21 mouse cellular contexts compared by ENCODE assay signal in genomic region chr9:107572327-107572662, GRCm38 (mm10). TPM values are rescaled to one million over a fixed set of nuclear protein-coding genes. Genes with fewer than 3 reads are reported as not detected.
DNase-seq lines count a peak whose midpoint lies in the region; ATAC-seq lines count a peak whose summit lies in the region.
"Had no signal": no experiment of that assay in that cellular context is flagged by ENCODE, and none has a peak within 500 bp of the region (broad histone marks: within the 10 kb centered on the region; RNA-seq: fewer than 3 reads in every experiment).

No protein-coding gene starts in this region.

- H3K27ac ChIP-seq in heart, embryonic 13.5 days (replicated peaks) = no peak overlapping the region
- H3K27ac ChIP-seq in heart, embryonic 12.5 days (ENCODE audit: poor library complexity, severe bottlenecking) = no peak overlapping the region
- no peak overlapping the region for H3K27ac ChIP-seq in midbrain, embryonic 10.5 days (replicated peaks)
- no peak overlapping the region for H3K27ac ChIP-seq in midbrain, embryonic 15.5 days
- H3K27ac ChIP-seq in limb, embryonic 10.5 days = no peak overlapping the region
- H3K27ac ChIP-seq in liver, embryonic 15.5 days (replicated peaks) = peak overlapping the region; percentile 96
- H3K27ac ChIP-seq: forebrain, embryonic 12.5 days; left cerebral cortex, adult 2 months; lung, embryonic 15.5 days; macrophage had no signal

- 93% methylated on average over 2 of the region's 2 CpGs for WGBS in heart, embryonic 13.5 days
- WGBS in heart, embryonic 12.5 days = 98% methylated on average over 2 of the region's 2 CpGs
- 95% methylated on average over 2 of the region's 2 CpGs for WGBS in midbrain, embryonic 10.5 days
- WGBS in midbrain, embryonic 15.5 days = 100% methylated on average over 2 of the region's 2 CpGs
- WGBS in limb, embryonic 10.5 days = 100% methylated on average over 2 of the region's 2 CpGs
- WGBS in liver, embryonic 15.5 days (ENCODE audit: insufficient replicate concordance) = 83% methylated on average over 2 of the region's 2 CpGs

- ATAC-seq in heart, embryonic 13.5 days (ENCODE audit: extremely low read depth, insufficient number of reproducible peaks, low FRiP score, low TSS enrichment) = no peak
- ATAC-seq in heart, embryonic 12.5 days (ENCODE audit: insufficient number of reproducible peaks, low FRiP score) = no peak
- ATAC-seq in midbrain, embryonic 15.5 days (replicated peaks) = no peak
- no peak for ATAC-seq in liver, embryonic 15.5 days (ENCODE audit: insufficient read depth)
- ATAC-seq in cerebellum, adult (ENCODE audit: insufficient number of reproducible peaks, low FRiP score, low TSS enrichment) = no peak
- ATAC-seq: inflammation-experienced regulatory T-cells, adult 6 months had no signal

- peak overlapping the region; percentile 26; the same call in 1 of the 2 replicates for H3K9ac ChIP-seq in heart, embryonic 13.5 days
- no peak overlapping the region for H3K9ac ChIP-seq in heart, embryonic 12.5 days
- no peak overlapping the region for H3K9ac ChIP-seq in midbrain, embryonic 15.5 days
- peak overlapping the region; percentile 81; the same call in 1 of the 2 replicates for H3K9ac ChIP-seq in liver, embryonic 15.5 days
- H3K9ac ChIP-seq: forebrain, embryonic 12.5 days; lung, embryonic 15.5 days; stomach, embryonic 15.5 days had no signal

- no peak overlapping the region for H3K4me3 ChIP-seq in heart, embryonic 13.5 days
- H3K4me3 ChIP-seq in heart, embryonic 12.5 days = no peak overlapping the region
- peak overlapping the region; percentile 11 for H3K4me3 ChIP-seq in midbrain, embryonic 10.5 days
- H3K4me3 ChIP-seq in midbrain, embryonic 15.5 days = no peak overlapping the region
- 0 out of 2 replicates have a peak overlapping the region, but pooled peaks have one; percentile 83 for H3K4me3 ChIP-seq in limb, embryonic 10.5 days
- peak overlapping the region; percentile 80; the same call in 1 of the 2 replicates for H3K4me3 ChIP-seq in liver, embryonic 15.5 days (replicated peaks)
- H3K4me3 ChIP-seq: forebrain, embryonic 12.5 days; left cerebral cortex, adult 2 months; lung, embryonic 15.5 days had no signal

- peaks cover 56% of the 10 kb centered on the region for H3K4me1 ChIP-seq in heart, embryonic 13.5 days
- H3K4me1 ChIP-seq in heart, embryonic 12.5 days (replicated peaks) = peaks cover 48% of the 10 kb centered on the region
- H3K4me1 ChIP-seq in midbrain, embryonic 10.5 days = peaks cover 59% of the 10 kb centered on the region
- H3K4me1 ChIP-seq in midbrain, embryonic 15.5 days = peaks cover 43% of the 10 kb centered on the region
- H3K4me1 ChIP-seq in limb, embryonic 10.5 days = peaks cover 58% of the 10 kb centered on the region
- peaks cover 86% of the 10 kb centered on the region for H3K4me1 ChIP-seq in liver, embryonic 15.5 days (replicated peaks)

- no peak overlapping the region for H3K4me2 ChIP-seq in heart, embryonic 13.5 days
- H3K4me2 ChIP-seq in heart, embryonic 12.5 days = no peak overlapping the region
- H3K4me2 ChIP-seq in midbrain, embryonic 15.5 days = no peak overlapping the region
- H3K4me2 ChIP-seq in liver, embryonic 15.5 days = peak overlapping the region; percentile 89
- H3K4me2 ChIP-seq: lung, embryonic 15.5 days; midbrain, embryonic 11.5 days had no signal

- H3K27me3 ChIP-seq in heart, embryonic 13.5 days (replicated peaks) = no peaks in the 10 kb centered on the region
- H3K27me3 ChIP-seq in heart, embryonic 12.5 days (replicated peaks) = no peaks in the 10 kb centered on the region
- no peaks in the 10 kb centered on the region for H3K27me3 ChIP-seq in midbrain, embryonic 10.5 days (ENCODE audit: low read depth, poor library complexity, severe bottlenecking)
- H3K27me3 ChIP-seq in midbrain, embryonic 15.5 days (replicated peaks) = no peaks in the 10 kb centered on the region
- no peaks in the 10 kb centered on the region for H3K27me3 ChIP-seq in limb, embryonic 10.5 days (ENCODE audit: low read depth, poor library complexity, severe bottlenecking)
- no peaks in the 10 kb centered on the region for H3K27me3 ChIP-seq in liver, embryonic 15.5 days
- H3K27me3 ChIP-seq: forebrain, embryonic 12.5 days; lung, embryonic 15.5 days; stomach, embryonic 15.5 days had no signal

- DNase-seq in midbrain, embryonic 10.5 days (ENCODE audit: low spot score) = no peak
- DNase-seq in limb, embryonic 10.5 days (ENCODE audit: low spot score) = no peak
- no peak for DNase-seq in adrenal gland, adult 18-20 months (ENCODE audit: low spot score in 2 of 2)
- DNase-seq: adrenal gland, adult 2 months; cerebellum, adult 8-10 months; gastrocnemius, postnatal 36 days; right cerebral cortex, postnatal 25 days; thymus, adult 18-20 months; thymus, postnatal 4 days had no signal

- no peaks in the 10 kb centered on the region for H3K9me3 ChIP-seq in heart, embryonic 13.5 days
- no peaks in the 10 kb centered on the region for H3K9me3 ChIP-seq in heart, embryonic 12.5 days (replicated peaks)
- 0 out of 2 replicates have a peak, but pooled peaks cover 6% of the 10 kb centered on the region for H3K9me3 ChIP-seq in midbrain, embryonic 10.5 days (replicated peaks)
- H3K9me3 ChIP-seq in midbrain, embryonic 15.5 days = no peaks in the 10 kb centered on the region
- H3K9me3 ChIP-seq in limb, embryonic 10.5 days (replicated peaks) = no peaks in the 10 kb centered on the region
- H3K9me3 ChIP-seq in liver, embryonic 15.5 days (replicated peaks) = no peaks in the 10 kb centered on the region
- H3K9me3 ChIP-seq: forebrain, embryonic 12.5 days; lung, embryonic 15.5 days; stomach, embryonic 15.5 days had no signal

- H3K36me3 ChIP-seq in heart, embryonic 13.5 days = peaks cover 47% of the 10 kb centered on the region
- H3K36me3 ChIP-seq in heart, embryonic 12.5 days = peaks cover 46% of the 10 kb centered on the region
- peaks cover 51% of the 10 kb centered on the region for H3K36me3 ChIP-seq in midbrain, embryonic 10.5 days
- peaks cover 25% of the 10 kb centered on the region for H3K36me3 ChIP-seq in midbrain, embryonic 15.5 days (replicated peaks)
- H3K36me3 ChIP-seq in limb, embryonic 10.5 days = peaks cover 56% of the 10 kb centered on the region
- H3K36me3 ChIP-seq in liver, embryonic 15.5 days (replicated peaks) = peaks cover 33% of the 10 kb centered on the region

RNA-seq across cellular contexts. Expression of gene Hyal1, which starts 4.4 kb away (rescaled TPM):
- polyA plus RNA-seq in heart, embryonic 13.5 days (2015; fragmentation: Nextera tagmentation; extraction: Ambion mirVana) = 6.3 and 7.5 TPM in 2 replicates
- polyA plus RNA-seq in heart, embryonic 12.5 days (2016; fragmentation: Nextera tagmentation; extraction: Ambion mirVana) = 5.5 and 5.7 TPM in 2 replicates
- polyA plus RNA-seq in midbrain, embryonic 10.5 days (2016; fragmentation: Nextera tagmentation; extraction: Ambion mirVana) = 6.8 and 9.3 TPM in 2 replicates
- polyA plus RNA-seq in midbrain, embryonic 15.5 days (2015; fragmentation: Nextera tagmentation; extraction: Ambion mirVana) = 7.9 and 9.5 TPM in 2 replicates
- polyA plus RNA-seq in limb, embryonic 10.5 days (2016; fragmentation: Nextera tagmentation; extraction: Ambion mirVana) = 7.9 and 10.2 TPM in 2 replicates
- 3.2 and 4.2 TPM in 2 replicates for polyA plus RNA-seq in liver, embryonic 15.5 days (2015; fragmentation: Nextera tagmentation; extraction: Ambion mirVana)
- 10 to 100 TPM in 1 of 2 experiments, 1 to 10 TPM in 1; 9.2 to 15.7 TPM for total RNA-seq in adrenal gland, adult 18-20 months (2021)

RNA-seq across cellular contexts. Expression of gene Hyal2, which starts 4.5 kb away (rescaled TPM):
- 94.0 and 104 TPM in 2 replicates for polyA plus RNA-seq in heart, embryonic 13.5 days (2015; fragmentation: Nextera tagmentation; extraction: Ambion mirVana)
- polyA plus RNA-seq in heart, embryonic 12.5 days (2016; fragmentation: Nextera tagmentation; extraction: Ambion mirVana) = 103 and 106 TPM in 2 replicates
- 143 and 150 TPM in 2 replicates for polyA plus RNA-seq in midbrain, embryonic 10.5 days (2016; fragmentation: Nextera tagmentation; extraction: Ambion mirVana)
- 82.9 and 88.7 TPM in 2 replicates for polyA plus RNA-seq in midbrain, embryonic 15.5 days (2015; fragmentation: Nextera tagmentation; extraction: Ambion mirVana)
- polyA plus RNA-seq in limb, embryonic 10.5 days (2016; fragmentation: Nextera tagmentation; extraction: Ambion mirVana) = 160 and 168 TPM in 2 replicates
- 48.8 and 56.3 TPM in 2 replicates for polyA plus RNA-seq in liver, embryonic 15.5 days (2015; fragmentation: Nextera tagmentation; extraction: Ambion mirVana)
- 10 to 100 TPM; 34.1 to 45.3 TPM for total RNA-seq in adrenal gland, adult 18-20 months (2021)

RNA-seq across cellular contexts. Expression of gene Naa80, which starts 6.4 kb away (rescaled TPM):
- 13.9 and 14.6 TPM in 2 replicates for polyA plus RNA-seq in heart, embryonic 13.5 days (2015; fragmentation: Nextera tagmentation; extraction: Ambion mirVana)
- polyA plus RNA-seq in heart, embryonic 12.5 days (2016; fragmentation: Nextera tagmentation; extraction: Ambion mirVana) = 10.2 and 12.6 TPM in 2 replicates
- 17.6 and 18.2 TPM in 2 replicates for polyA plus RNA-seq in midbrain, embryonic 10.5 days (2016; fragmentation: Nextera tagmentation; extraction: Ambion mirVana)
- polyA plus RNA-seq in midbrain, embryonic 15.5 days (2015; fragmentation: Nextera tagmentation; extraction: Ambion mirVana) = 21.4 and 23.1 TPM in 2 replicates
- 20.1 and 22.5 TPM in 2 replicates for polyA plus RNA-seq in limb, embryonic 10.5 days (2016; fragmentation: Nextera tagmentation; extraction: Ambion mirVana)
- polyA plus RNA-seq in liver, embryonic 15.5 days (2015; fragmentation: Nextera tagmentation; extraction: Ambion mirVana) = 12.3 and 12.8 TPM in 2 replicates
- 10 to 100 TPM; 13.3 to 16.5 TPM for total RNA-seq in adrenal gland, adult 18-20 months (2021)

RNA-seq across cellular contexts. Expression of gene Hyal3, which starts 8.3 kb away (rescaled TPM):
- 0.48 and 0.68 TPM in 2 replicates for polyA plus RNA-seq in heart, embryonic 13.5 days (2015; fragmentation: Nextera tagmentation; extraction: Ambion mirVana)
- 0.49 and 0.64 TPM in 2 replicates for polyA plus RNA-seq in heart, embryonic 12.5 days (2016; fragmentation: Nextera tagmentation; extraction: Ambion mirVana)
- polyA plus RNA-seq in midbrain, embryonic 10.5 days (2016; fragmentation: Nextera tagmentation; extraction: Ambion mirVana) = 0.62 and 0.96 TPM in 2 replicates
- 1.8 TPM in 2 replicates for polyA plus RNA-seq in midbrain, embryonic 15.5 days (2015; fragmentation: Nextera tagmentation; extraction: Ambion mirVana)
- polyA plus RNA-seq in limb, embryonic 10.5 days (2016; fragmentation: Nextera tagmentation; extraction: Ambion mirVana) = 0.56 and 0.82 TPM in 2 replicates
- 0.64 TPM in 2 replicates for polyA plus RNA-seq in liver, embryonic 15.5 days (2015; fragmentation: Nextera tagmentation; extraction: Ambion mirVana)
- 1 to 10 TPM; 1.4 to 1.7 TPM for total RNA-seq in adrenal gland, adult 18-20 months (2021)

RNA-seq across cellular contexts. Expression of gene Tusc2, which starts 9.2 kb away (rescaled TPM):
- polyA plus RNA-seq in heart, embryonic 13.5 days (2015; fragmentation: Nextera tagmentation; extraction: Ambion mirVana) = 44.5 and 51.6 TPM in 2 replicates
- 60.1 and 61.4 TPM in 2 replicates for polyA plus RNA-seq in heart, embryonic 12.5 days (2016; fragmentation: Nextera tagmentation; extraction: Ambion mirVana)
- polyA plus RNA-seq in midbrain, embryonic 10.5 days (2016; fragmentation: Nextera tagmentation; extraction: Ambion mirVana) = 79.2 and 84.3 TPM in 2 replicates
- polyA plus RNA-seq in midbrain, embryonic 15.5 days (2015; fragmentation: Nextera tagmentation; extraction: Ambion mirVana) = 123 and 125 TPM in 2 replicates
- 60.4 and 62.5 TPM in 2 replicates for polyA plus RNA-seq in limb, embryonic 10.5 days (2016; fragmentation: Nextera tagmentation; extraction: Ambion mirVana)
- polyA plus RNA-seq in liver, embryonic 15.5 days (2015; fragmentation: Nextera tagmentation; extraction: Ambion mirVana) = 34.1 and 36.1 TPM in 2 replicates
- total RNA-seq in adrenal gland, adult 18-20 months (2021) = 10 to 100 TPM; 53.9 to 54.3 TPM

Comparison
In these comparisons a context has a peak if more than half of its experiments do, and no peak if none do; other contexts are left out.
1. H3K4me3 ChIP-seq: peak in midbrain, embryonic 10.5 days (single experiment), limb, embryonic 10.5 days (single experiment) and liver, embryonic 15.5 days (single experiment); none in heart, embryonic 13.5 days (single experiment), heart, embryonic 12.5 days (single experiment) and midbrain, embryonic 15.5 days (single experiment).
2. H3K9ac ChIP-seq: peak in heart, embryonic 13.5 days (single experiment) and liver, embryonic 15.5 days (single experiment); none in heart, embryonic 12.5 days (single experiment) and midbrain, embryonic 15.5 days (single experiment).